Mouse (Mus musculus): ENCODE measurements around the gene Sh3kbp1. TPM values are rescaled to one million over a fixed set of nuclear protein-coding genes. Genes with fewer than 3 reads are reported as not detected.

Sh3kbp1 gene
- polyA plus RNA-seq, 1 experiment = 30.3 TPM

DNA sequence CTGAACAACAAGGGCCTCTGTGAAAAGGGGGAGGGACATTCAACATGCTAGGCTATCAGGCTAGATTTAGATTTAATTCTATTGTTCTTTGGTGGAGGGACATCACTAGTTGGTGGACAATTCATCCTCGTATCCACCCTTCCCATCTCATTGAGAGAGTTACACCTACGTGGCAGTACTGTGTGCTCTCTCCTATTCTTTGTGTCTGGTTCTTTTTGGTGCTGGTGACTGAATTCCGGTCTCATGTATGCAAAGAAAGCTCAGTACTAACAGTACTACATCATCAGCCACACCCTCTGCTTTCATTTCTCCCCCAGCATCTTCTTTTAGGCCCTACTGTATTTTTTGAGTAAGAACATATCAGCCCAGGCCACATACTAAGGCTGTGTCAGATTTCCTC lies 105.8 kb downstream of the Sh3kbp1 start:
- H3K27ac ChIP-seq (ENCODE audit: insufficient read depth, low read length) = peak overlapping the region; percentile 33; the same call in 1 of the 2 replicates
- H3K36me3 ChIP-seq (ENCODE audit: control insufficient read depth, insufficient read depth, low read length) = no peaks in the 10 kb centered on the region
- WGBS = 64% methylated on average over 3 of the region's 3 CpGs
- peaks cover 3% of the 10 kb centered on the region for H3K4me1 ChIP-seq (ENCODE audit: control insufficient read depth, insufficient read depth, insufficient read length)
- DNase-seq (ENCODE audit: low read depth in 1 of 2, low spot score in 2 of 2) = no peak
- TF ChIP-seq POLR2A (IDR thresholded peaks at IDR 0.05; ENCODE audit: low read depth, low read length) (no peak), CTCF (IDR thresholded peaks at IDR 0.05; ENCODE audit: extremely low read depth, insufficient read depth, insufficient read length, insufficient replicate concordance) (no peak)
- H3K27me3 ChIP-seq (ENCODE audit: control insufficient read depth, insufficient read depth, low read length) = no peaks in the 10 kb centered on the region
- H3K4me3 ChIP-seq (ENCODE audit: extremely low read depth, insufficient read depth, insufficient read length) = no peak overlapping the region

- no peaks in the 10 kb centered on the region for H3K27me3 ChIP-seq (ENCODE audit: control insufficient read depth, insufficient read depth, low read length)
- no peak overlapping the region for H3K4me3 ChIP-seq (ENCODE audit: extremely low read depth, insufficient read depth, insufficient read length)
- WGBS = 92% methylated on average over 2 of the region's 2 CpGs
- peaks cover 3% of the 10 kb centered on the region for H3K4me1 ChIP-seq (ENCODE audit: control insufficient read depth, insufficient read depth, insufficient read length)
- no peaks in the 10 kb centered on the region for H3K36me3 ChIP-seq (ENCODE audit: control insufficient read depth, insufficient read depth, low read length)
- no peak for DNase-seq (ENCODE audit: low read depth in 1 of 2, low spot score in 2 of 2)
- H3K27ac ChIP-seq (ENCODE audit: insufficient read depth, low read length) = no peak overlapping the region
- TF ChIP-seq POLR2A (IDR thresholded peaks at IDR 0.05; ENCODE audit: low read depth, low read length) (no peak), CTCF (IDR thresholded peaks at IDR 0.05; ENCODE audit: extremely low read depth, insufficient read depth, insufficient read length, insufficient replicate concordance) (no peak)
These were observed 106.9 kb downstream of the Sh3kbp1 start for GRCm38 (mm10) chrX:159733948-159734347.

DNA sequence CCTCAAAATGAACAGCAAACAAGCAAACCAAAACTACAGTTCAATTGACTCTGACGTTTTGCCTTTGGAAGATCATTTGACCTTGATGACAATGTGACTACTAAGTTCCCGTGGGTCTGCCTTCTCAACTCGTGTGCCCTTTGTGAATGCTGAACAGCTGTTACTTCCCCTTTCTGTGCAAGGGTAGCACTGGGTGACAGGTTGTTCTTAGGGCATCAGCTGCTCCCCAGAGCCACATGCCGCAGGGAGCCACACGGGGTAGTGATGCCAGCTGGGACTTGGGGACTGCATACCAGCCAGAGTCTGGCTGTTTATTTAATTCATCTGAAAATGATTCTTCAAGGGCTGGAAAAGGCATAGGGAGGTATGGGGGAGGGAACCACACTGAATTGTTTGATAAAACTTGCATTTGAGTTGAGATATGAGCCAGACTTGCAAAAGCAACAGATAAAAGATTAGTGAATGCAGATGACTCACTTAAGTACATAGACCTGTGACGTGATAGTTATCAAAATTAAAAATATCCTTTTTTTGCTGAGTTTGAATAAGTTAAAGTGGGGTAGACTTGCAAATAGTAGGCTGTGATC lies 108.5 kb downstream of the Sh3kbp1 start:
- Histone ChIP-seq H3K27ac (ENCODE audit: insufficient read depth, low read length) (no peak overlapping the region), H3K4me3 (ENCODE audit: extremely low read depth, insufficient read depth, insufficient read length) (no peak overlapping the region), H3K27me3 (ENCODE audit: control insufficient read depth, insufficient read depth, low read length) (no peaks in the 10 kb centered on the region), H3K4me1 (ENCODE audit: control insufficient read depth, insufficient read depth, insufficient read length) (peaks cover 3% of the 10 kb centered on the region), H3K36me3 (ENCODE audit: control insufficient read depth, insufficient read depth, low read length) (no peaks in the 10 kb centered on the region)
- TF ChIP-seq POLR2A (IDR thresholded peaks at IDR 0.05; ENCODE audit: low read depth, low read length) (no peak), CTCF (IDR thresholded peaks at IDR 0.05; ENCODE audit: extremely low read depth, insufficient read depth, insufficient read length, insufficient replicate concordance) (no peak)
- DNase-seq (ENCODE audit: low read depth in 1 of 2, low spot score in 2 of 2) = peak; percentile 44 to 70
- 28% methylated on average over 6 of the region's 6 CpGs for WGBS

DNA sequence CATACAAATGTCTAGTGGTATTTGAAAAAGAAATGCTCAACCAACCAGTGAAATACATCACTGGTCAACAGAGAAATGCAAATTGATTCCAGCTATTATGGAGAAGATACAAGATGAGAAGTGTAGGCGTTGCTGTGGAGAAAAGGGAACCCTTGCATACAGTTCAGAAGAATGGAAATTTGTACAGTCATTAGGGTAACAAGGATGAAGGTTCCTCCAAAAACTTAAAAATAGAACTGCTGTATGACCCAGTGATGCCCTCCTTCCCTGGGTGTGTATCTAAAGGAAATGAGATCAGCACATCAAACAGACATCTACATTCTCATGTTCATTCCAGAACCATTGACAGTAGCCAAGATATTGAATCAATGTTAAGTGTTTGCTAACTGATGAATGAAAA lies 110.3 kb downstream of the Sh3kbp1 start:
- no peaks in the 10 kb centered on the region for H3K36me3 ChIP-seq (ENCODE audit: control insufficient read depth, insufficient read depth, low read length)
- DNase-seq (ENCODE audit: low read depth in 1 of 2, low spot score in 2 of 2) = no peak
- WGBS = 58% methylated on average over 1 of the region's 1 CpGs

DNA sequence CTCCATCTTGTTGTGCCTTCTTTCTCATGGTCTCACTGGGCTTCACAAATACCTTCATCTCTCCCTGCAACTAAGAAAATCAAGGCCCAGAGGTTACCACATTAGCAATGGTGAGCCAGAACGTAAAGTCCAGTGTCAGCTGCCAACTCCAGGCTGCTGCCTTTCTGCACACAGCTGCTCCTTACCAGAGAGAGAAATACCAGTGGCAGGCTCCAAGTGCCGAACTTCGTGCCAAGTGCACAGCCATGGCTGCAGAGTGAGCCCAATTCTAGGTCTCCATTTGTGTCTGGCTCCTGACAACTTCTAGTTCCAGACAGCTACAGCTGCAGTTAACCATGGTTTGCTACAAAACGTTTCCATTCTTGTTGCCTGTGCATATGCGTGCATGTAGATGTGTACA lies 117.0 kb downstream of the Sh3kbp1 start:
- DNase-seq (ENCODE audit: low read depth in 1 of 2, low spot score in 2 of 2) = no peak
- TF ChIP-seq POLR2A (IDR thresholded peaks at IDR 0.05; ENCODE audit: low read depth, low read length) (no peak), CTCF (IDR thresholded peaks at IDR 0.05; ENCODE audit: extremely low read depth, insufficient read depth, insufficient read length, insufficient replicate concordance) (no peak)
- Histone ChIP-seq H3K4me3 (ENCODE audit: extremely low read depth, insufficient read depth, insufficient read length) (no peak overlapping the region), H3K36me3 (ENCODE audit: control insufficient read depth, insufficient read depth, low read length) (no peaks in the 10 kb centered on the region), H3K4me1 (ENCODE audit: control insufficient read depth, insufficient read depth, insufficient read length) (no peaks in the 10 kb centered on the region), H3K27ac (ENCODE audit: insufficient read depth, low read length) (no peak overlapping the region), H3K27me3 (ENCODE audit: control insufficient read depth, insufficient read depth, low read length) (no peaks in the 10 kb centered on the region)
- WGBS = 81% methylated on average over 5 of the region's 5 CpGs

More for the DNA sequence above, 110.3 kb downstream of the Sh3kbp1 start:
- Histone ChIP-seq H3K27ac (ENCODE audit: insufficient read depth, low read length) (no peak overlapping the region), H3K27me3 (ENCODE audit: control insufficient read depth, insufficient read depth, low read length) (no peaks in the 10 kb centered on the region), H3K4me1 (ENCODE audit: control insufficient read depth, insufficient read depth, insufficient read length) (peaks cover 3% of the 10 kb centered on the region), H3K4me3 (ENCODE audit: extremely low read depth, insufficient read depth, insufficient read length) (no peak overlapping the region)
- TF ChIP-seq POLR2A (IDR thresholded peaks at IDR 0.05; ENCODE audit: low read depth, low read length) (no peak), CTCF (IDR thresholded peaks at IDR 0.05; ENCODE audit: extremely low read depth, insufficient read depth, insufficient read length, insufficient replicate concordance) (no peak)

DNA sequence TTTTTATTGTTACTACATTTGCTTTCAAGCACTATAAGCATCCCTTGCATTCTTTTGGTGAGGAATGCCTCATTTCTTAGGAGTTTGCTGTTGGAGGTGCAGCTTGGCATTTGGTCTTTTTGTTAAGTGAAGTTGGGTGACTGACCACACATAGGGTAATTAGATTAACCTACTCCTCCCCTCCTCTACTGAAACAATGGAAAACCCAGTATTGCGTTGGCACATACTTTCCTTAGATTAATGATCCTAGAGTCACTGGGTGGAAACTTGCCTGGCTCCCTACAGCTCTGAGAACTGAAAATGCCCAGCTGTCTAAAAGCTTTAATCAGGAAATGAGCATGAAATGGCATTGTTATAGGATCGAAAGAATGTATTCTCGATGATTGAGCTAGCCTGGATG lies 117.5 kb downstream of the Sh3kbp1 start:
- Histone ChIP-seq H3K27ac (ENCODE audit: insufficient read depth, low read length) (no peak overlapping the region), H3K4me3 (ENCODE audit: extremely low read depth, insufficient read depth, insufficient read length) (no peak overlapping the region), H3K4me1 (ENCODE audit: control insufficient read depth, insufficient read depth, insufficient read length) (no peaks in the 10 kb centered on the region), H3K36me3 (ENCODE audit: control insufficient read depth, insufficient read depth, low read length) (no peaks in the 10 kb centered on the region), H3K27me3 (ENCODE audit: control insufficient read depth, insufficient read depth, low read length) (no peaks in the 10 kb centered on the region)
- TF ChIP-seq POLR2A (IDR thresholded peaks at IDR 0.05; ENCODE audit: low read depth, low read length) (no peak), CTCF (IDR thresholded peaks at IDR 0.05; ENCODE audit: extremely low read depth, insufficient read depth, insufficient read length, insufficient replicate concordance) (no peak)
- no peak for DNase-seq (ENCODE audit: low read depth in 1 of 2, low spot score in 2 of 2)
- WGBS = 83% methylated on average over 3 of the region's 3 CpGs

GRCm38 (mm10) chrX:159751834-159752233 lies 124.8 kb downstream of the Sh3kbp1 start:
- no peaks in the 10 kb centered on the region for H3K27me3 ChIP-seq (ENCODE audit: control insufficient read depth, insufficient read depth, low read length)
- 60% methylated on average over 1 of the region's 1 CpGs for WGBS
- no peaks in the 10 kb centered on the region for H3K36me3 ChIP-seq (ENCODE audit: control insufficient read depth, insufficient read depth, low read length)
- peak in 1 of 2 experiments; percentile 16 for DNase-seq (ENCODE audit: low read depth in 1 of 2, low spot score in 2 of 2)
- no peak for TF ChIP-seq POLR2A (IDR thresholded peaks at IDR 0.05; ENCODE audit: low read depth, low read length)
- peaks cover 10% of the 10 kb centered on the region for H3K4me1 ChIP-seq (ENCODE audit: control insufficient read depth, insufficient read depth, insufficient read length)
- no peak overlapping the region for H3K4me3 ChIP-seq (ENCODE audit: extremely low read depth, insufficient read depth, insufficient read length)
- no peak overlapping the region for H3K27ac ChIP-seq (ENCODE audit: insufficient read depth, low read length)

Data from spleen, adult 2 months (tissue).